Mouse (Mus musculus): Measurements from ENCODE around the gene Arhgef28.

DNA sequence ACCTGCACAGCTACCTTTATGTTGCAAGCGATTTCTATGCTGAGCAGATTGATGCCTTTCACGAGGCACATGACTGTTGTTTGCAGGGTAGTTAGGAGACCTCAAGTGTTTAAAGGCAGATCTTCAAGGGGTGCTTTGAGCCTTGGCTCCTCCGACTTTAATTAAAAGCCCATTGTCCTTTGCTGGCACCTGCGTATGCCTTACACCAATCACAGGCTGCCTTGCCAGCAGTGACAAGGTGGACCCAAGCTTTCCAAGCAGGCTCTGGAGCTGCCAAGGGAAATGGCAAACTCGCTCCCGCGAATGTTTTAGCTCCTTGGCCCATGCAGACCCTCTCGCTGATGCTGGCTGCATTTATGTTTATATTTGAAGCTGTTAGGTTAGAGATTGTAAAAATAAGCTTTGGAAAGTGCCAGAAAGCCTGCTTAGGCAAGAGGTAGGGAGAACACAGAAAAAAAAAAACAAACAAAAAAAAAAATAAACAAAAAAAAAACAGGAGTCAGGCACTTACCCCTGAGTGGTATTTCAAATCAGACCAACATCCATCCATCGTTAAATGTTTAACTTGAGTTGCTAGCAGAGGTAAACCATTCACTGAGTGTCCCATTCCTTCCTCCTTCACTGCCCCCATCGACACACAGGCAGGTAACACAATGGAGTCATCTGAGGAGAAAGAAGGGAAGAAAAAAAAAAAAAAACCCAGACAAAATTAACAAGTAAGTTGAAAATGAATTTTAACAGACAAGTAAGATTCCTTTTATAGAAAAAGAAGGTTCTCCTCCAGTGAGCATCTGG is 313.0 kb downstream of the Arhgef28 start:
- TF ChIP-seq CTCF (IDR thresholded peaks at IDR 0.05; ENCODE audit: low read depth) (no peak), EP300 (IDR thresholded peaks at IDR 0.05; ENCODE audit: low read depth) (no peak)

Data from liver, embryonic 14.5 days (tissue).